Mouse (Mus musculus) heart, adult 11 months (tissue): ENCODE data around the gene Slc25a44.
"Not testable (repeated sequence)": the region's sequence is repeated elsewhere in the genome, so short reads cannot be mapped to it uniquely, and the experiment has no call there.

Experiments
- DNase-seq: peaks from one replicate; pipeline ENCODE4 v3.0.0; 2022

Gene Slc25a44

DNA sequence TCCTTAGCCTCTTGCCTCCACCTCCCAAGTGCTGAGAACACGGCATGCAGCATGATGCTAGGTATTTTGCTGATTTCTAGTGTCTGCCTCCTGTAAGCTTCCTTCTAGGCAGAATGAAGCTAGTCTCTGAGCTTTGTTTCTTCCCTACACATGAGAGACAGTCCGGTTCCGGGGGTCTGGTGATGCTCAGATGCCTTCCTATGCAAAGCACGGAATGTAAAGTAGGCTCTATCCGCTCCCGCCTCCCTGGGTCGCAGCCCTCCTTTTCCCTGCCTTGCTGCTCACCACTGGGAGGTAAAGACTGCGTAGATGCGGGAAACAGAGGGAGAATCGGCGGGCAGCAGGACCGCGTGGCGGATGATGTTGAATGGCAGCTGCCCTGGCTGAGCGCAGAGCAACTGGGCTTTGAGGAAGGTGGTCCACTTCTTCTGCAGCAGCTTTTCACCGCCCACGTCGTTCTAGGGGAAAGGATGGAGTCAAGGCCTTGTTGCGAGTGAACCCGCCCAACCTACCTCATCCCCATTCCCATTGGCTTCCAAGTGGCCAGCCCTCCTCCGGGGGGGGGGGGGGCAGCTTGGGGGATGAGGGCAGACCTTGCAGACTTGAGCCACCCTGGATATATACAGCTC lies 24.6 kb upstream of the Slc25a44 start:
- DNase-seq, result peak; percentile 97

DNA sequence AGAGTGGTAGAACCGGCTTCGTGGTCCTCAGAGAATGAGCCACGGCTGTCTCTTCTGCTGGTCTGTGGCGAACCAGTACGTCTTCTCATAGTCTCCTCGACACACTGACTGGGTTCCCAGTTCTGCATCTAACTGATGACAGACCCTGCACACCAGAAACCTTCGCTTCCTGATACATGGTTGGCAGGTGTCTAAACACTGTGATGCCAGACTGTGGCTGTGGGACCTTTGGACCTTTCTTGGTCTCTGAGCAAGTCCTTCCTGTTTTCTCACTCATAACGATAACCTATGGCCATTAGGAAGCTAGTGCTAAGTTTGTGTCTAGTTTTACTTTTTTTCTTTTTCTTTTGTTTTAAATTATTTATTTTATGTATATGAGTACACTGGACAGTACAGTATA lies 23.5 kb upstream of the Slc25a44 start:
- no peak for DNase-seq

DNA sequence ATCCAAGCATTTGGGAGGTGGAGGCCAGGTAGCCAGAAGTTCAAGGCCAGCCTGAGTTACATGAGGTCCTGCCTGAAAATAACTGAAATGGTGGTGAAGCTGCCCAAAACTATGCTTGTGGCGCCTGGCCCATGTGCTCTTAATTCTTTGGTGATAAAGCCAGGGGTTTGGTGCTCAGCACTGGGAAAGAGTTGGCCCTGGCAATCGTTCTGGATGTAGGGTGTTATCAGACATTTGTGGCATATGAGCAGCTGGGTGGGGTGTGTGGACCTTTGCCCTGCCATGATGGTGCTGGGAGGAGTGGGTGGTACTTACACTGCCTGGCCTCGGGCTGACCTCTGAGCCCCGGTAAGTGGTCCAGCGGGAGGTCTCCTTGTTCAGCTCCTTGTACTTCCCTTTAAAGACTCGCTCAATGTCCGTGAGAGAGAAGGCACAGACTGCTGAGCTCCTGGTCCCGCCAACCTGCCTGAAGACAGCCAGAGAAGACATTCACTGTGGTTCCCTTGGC lies 22.8 kb upstream of the Slc25a44 start:
- no peak for DNase-seq

DNA sequence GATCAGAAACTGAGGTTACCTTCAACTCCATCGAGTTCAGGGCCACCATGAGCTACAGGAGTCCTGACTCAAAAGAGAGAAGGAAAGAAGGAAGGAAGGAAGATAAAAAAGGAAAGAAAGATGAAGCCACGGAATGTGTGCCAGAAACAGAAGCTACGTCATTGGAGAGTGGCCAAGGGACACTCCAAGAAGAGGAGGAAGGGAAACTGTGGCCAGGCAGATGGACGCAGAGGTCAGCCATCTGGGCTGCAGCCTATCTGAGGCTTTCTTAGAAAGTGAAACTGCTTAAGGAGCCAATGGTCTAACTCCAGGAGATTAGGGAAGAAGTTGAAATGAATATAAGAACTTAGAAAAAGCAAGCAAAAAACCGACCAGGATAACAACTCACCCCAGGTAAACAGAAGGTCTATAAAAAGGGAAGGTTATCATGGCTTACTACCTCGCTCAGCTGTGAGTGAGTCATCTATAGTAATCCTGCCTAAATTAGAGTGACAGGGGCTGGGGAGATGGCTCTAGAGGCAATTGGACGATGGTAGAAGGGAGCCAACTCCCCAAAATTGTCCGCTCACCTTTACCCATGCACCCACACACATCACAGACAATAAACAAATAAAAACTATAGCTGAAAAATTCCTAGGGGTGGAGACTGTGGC lies 21.7 kb upstream of the Slc25a44 start:
- peak; percentile 95 for DNase-seq

DNA sequence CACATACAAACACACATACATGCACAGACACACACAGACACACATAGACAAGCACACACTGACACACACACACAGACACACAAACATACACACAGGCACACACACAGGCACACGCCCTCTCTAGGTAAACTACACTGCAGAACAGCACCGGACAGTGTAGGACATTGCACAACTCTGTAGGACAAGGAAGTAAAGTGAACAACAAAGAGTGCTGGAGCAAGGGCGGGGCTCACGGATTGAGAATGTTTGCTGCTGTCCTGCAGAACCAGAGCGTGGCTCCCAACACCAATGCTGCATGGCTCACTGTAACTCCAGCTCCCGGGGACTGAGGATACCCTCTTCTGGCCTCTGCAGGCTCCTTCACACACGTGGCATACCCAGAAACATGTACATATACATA lies 17.9 kb upstream of the Slc25a44 start:
- no peak for DNase-seq

DNA sequence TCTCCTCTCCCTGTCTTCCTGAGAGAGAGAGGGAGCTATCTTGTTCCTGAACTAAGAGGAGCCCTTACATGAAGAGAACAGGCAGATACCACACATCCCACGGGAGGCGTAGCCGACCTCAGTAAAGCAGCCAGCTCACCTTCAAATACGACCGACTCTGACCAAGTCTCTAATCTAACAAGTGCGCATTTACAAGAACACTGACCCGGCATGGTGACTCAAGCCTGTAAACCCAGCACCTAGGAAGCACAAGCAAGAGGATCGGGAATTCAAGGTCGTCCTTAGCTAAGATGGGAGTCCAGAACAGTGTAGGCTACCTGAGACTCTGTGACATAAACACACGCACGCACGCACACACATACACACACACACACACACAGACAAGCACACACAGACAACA lies 17.5 kb upstream of the Slc25a44 start:
- DNase-seq, result no peak

DNA sequence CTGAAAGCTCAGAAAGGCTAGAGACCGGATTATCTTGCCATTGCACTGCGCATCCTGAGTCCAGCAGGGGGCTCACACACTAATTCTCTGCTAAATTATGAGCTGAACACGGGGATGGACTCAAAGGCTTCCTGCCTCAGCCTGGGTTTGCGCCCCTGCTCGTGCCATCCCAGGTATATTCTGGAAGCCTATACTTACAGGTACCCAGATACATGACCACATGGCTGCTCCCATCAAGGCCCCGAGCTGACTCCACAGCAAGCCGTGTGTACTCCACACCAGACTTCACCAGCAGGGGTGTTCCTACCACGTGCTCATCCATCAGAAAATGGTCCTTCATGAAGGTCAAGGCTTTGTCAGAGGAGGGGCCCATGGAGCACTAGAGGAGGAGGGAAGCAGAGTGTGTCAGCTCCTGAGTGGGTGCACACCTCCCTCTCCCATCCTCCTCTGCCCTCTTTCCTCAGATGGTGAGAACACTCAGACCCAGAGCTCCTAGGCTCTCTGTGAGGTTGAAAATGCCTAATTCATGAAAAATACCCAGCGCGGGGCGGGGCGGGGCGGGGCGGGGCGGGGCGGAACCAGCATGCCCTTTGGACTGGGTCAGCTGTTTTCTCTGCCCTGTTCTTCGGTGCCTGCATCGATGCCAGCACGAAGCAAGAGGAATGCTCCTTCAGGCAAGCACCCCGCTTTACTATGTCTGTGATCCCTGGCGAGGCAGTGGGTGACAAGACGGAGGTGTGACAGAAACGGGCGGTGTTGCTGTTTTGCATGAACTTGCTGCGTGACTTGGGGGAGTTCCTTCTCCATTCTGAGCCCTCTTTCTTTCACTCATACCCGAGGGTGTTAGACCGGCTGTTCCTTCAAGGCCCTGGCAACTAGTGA lies 15.8 kb upstream of the Slc25a44 start:
- peak; percentile 93 for DNase-seq

DNA sequence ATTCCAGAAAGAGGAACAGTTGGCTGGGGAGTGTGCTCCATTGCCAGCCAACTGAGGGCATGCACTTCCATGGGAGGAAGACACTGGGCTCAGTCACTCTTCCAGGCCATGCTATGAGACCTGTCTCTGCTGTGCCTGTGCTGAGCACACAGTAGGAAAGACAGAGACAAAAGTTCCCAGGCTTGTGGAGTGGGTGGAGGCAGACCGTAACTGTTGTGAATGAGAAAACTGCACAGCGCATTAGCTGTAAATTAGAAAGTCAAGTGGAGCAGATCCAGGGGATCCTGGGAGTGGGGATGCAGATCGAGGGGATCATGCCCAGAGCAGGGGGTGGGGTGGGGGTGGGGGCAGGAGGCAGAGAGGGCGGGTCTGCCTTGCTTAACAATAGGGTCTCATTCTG lies 14.6 kb upstream of the Slc25a44 start:
- DNase-seq, result no peak

DNA sequence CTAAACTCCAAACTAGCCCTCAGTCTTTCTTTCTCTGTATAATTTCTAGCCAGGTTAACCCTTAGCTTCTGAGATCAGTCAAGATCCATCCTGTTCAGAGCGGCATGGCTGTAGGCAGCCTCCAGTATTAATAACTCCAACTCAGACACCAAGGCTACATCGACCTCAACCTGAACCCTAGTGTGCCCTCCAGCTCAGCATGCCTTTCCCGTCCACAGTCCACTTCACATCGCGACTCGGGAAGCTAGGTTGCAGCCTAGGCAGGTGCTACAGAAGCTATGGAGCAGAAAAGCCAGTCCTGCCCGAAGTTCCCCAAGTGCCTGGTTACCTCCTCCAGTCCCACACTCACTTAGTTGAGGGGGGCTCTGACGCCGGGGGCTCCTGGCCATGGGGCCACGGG lies 12.5 kb upstream of the Slc25a44 start:
- no peak for DNase-seq

DNA sequence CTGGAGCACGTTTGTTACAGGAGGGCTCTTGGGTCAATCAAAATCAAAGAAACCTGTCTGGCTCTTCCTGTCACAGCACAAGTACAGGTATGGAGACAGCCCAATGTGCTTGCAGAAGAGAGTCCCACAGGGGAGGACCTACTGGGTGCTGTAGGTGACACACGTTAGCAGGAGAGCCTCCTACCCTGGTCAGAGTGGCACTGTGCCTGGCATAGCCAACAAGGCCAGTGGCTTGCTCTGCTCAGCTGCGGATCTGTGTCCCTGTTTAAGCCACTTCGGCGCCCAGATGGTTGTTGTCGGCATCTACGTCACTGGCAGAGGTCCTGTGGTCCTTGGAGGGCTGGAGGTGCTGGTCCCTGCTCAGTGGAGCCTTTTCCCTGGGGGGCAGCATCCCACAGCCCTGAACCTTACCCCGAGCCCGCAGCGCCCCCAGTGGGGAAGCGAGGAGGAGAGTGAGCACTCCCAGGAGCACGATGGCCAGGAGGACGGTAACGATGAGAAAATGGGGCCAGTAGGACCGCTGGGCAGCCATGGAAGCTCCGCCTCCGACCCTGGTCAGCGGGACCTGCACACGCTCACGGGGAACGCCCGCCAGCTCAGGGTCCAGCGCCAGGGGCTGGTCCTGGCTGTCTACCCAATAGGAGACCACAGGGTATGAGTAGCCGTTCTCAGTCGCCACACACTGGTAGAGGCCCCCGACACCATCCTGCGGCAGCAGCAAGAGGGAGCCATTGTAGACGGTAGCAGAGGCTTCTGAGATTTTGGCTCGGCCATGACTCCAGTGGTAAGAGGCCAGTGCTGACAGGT lies 11.7 kb upstream of the Slc25a44 start:
- peak; percentile 95 for DNase-seq

DNA sequence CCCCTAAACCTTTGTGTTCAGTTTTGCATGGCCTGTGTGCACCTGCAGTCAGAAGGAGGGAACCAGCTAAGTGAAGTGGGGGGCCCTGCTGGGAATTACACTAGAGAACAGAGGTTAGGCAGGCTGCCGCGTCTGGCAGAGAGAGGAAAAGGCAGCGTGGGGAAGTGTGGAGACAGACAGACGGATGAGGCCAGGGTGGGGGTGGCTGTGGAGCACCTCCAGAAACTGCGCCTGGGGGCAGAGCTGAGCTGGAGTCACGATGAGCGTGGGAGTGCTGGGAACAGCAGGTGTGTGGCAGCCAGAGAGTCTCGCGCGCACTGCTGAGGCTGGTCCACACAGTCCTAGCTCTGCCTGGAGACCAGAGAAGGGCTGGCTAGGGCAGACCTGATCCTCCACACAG lies 10.6 kb upstream of the Slc25a44 start:
- no peak for DNase-seq

DNA sequence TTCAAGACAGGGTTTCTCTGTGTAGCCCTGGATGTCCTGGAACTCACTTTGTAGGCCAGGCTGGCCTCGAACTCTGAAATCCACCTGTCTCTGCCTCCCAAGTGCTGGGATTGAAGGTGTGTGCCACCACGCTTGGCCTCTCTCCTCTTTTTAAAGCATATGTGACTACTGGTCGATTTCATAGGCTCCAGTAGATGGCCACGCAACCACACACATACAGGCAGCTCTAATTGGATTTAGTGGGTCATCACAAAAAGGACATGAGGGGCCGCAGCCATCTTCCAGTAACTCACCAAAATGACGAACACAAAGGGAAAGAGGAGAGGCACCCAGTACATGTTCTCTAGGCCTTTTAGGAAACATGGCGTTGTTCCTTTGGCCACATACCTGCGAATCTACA lies 3.7 kb upstream of the Slc25a44 start:
- not testable (repeated sequence) for DNase-seq

DNA sequence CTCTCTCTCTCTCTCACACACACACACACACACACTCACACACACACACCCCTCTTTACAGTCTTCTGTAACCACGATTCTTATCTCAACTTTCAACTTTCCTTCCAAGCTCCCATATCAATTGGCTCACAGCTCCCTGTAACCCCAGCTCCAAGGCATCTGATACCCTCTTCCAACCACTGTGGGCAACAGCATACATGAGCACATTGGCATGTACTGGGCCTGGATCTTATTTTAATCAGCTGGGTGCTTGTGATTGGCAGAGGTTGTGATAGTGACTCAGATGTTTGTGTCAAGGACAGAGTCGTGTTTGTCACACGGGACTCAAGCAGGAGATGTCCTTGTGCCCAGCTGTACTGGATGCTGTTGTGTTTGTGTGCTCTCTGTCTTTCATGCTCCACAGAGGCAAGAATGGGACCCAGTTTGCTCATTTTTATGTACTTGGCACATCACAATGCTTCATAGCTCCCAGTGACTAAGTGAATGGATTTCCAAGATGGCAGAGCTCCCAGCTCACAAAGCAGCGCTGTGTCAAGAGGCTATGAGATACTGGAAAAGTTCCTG lies 2.5 kb upstream of the Slc25a44 start:
- peak; percentile 88 for DNase-seq

DNA sequence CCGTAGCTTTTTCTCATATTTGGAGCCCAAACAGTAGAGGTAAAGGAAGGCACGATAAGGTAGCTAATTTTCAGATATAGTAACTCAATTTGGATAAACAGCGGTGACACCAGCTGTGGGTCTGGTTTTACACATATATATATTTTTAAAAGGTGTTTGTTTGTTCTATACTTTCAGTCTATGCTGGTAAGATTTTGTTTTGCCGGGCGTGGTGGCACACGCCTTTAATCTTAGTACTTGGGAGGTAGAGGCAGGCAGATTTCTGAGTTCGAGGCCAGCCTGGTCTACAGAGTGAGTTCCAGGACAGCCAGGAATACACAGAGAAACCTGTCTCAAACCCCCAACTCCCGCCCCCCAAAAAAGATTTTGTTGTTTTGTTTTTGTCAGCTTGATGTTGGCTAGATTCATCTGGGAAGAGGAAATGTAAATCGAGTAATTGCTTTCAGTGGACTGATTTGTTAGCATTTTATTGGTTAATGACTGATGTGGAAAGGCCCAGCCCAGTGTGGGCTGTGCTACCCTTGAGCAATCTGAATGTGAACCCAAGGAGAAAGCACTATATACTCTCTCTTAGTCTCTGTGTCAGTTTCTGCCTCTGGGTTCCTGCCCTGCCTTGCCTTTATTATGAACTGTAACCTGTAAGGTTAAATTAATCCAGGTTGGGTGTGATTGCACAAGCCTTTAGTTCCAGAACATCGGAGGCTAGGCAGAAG lies 925 bp upstream of the Slc25a44 start:
- DNase-seq, result no peak

DNA sequence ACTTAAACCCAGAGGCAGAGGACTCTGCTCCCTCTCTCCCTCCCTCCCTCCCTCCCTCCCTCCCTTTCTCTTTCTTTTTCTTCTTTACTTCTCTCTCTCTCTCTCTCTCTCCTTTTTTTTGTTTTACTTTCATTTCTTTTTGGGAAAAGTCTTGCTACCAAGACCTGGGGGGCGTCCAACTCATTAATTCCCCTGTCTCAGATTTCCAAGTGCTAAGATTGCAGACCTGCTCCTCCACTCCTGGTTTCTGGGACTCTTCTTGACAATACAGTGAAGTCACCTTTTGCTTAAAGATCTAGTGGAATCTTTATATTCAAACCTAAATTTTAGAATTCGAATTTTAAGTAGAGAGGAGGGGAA lies 371 bp upstream of the Slc25a44 start:
- no peak for DNase-seq

DNA sequence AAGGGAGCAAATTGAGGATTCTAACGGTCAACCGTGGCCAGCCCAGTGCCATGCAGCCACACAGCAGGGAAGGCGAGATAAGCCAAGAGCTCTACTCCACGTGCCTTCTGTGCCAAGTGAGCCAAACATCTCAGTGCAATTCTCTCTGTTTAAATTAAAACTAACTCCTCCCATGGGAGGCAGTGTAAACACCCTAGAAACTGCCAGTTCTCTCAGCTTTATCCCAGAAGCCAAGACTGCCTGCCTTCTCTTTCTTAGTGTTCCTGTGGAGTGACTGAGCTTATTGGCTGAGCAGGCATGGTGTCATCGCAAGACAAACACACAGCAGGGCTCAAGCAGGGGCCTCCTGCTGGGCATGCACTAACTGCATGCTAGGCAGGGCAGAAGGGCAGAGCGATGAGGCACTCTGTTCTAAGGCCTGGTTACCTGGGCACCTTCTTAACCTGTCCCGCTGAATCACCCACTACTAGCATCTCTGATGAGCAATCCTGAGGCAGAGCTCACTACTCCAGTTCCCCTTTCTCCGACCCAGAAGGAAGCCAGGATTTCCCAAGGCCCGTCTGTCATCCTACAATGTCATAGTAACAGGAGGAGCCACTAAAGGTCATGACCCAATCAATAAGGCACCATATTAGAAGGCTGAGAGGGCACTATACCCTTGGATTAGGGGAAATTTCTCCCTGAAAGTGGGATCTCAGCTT lies 2.8 kb downstream of the Slc25a44 start:
- DNase-seq, result no peak

DNA sequence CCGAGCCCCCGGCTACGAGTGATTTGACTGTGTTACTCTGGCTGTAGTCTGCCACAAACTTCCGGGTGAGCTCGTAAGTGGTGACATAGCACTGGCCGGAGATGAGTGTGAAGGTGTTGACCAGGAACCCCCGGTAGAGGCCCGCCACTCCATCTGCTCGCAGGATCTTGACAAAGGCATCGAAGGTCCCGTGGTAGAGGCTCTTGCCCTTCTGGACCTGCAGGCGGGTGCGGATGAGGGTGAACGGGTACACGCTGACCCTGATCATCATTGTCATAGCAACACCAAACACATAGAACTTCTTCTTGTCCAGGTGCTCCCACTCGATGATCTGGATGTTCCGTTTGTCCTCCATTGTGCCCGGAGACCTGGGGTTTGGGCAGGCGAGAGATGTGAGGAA lies 4.2 kb downstream of the Slc25a44 start:
- no peak for DNase-seq

DNA sequence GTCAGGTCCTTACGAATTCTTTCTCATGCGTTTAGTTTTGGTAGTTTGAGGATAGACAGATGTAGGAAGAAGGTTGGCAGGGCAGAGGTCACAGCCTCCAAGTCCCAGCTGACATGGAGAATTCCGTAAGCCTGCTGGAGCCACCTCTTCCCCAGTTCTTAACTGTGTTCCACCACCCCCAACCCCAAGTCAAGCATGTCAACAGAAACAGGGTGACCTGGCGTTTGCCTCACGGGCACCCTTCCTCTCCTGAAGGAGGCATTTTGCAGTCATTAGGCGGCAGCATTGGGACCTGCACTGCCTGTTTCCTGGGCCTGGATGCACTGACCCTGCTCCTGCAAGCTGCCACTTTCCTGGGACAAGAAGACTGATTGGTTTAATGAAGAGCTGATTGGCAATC lies 6.9 kb downstream of the Slc25a44 start:
- DNase-seq, result no peak

DNA sequence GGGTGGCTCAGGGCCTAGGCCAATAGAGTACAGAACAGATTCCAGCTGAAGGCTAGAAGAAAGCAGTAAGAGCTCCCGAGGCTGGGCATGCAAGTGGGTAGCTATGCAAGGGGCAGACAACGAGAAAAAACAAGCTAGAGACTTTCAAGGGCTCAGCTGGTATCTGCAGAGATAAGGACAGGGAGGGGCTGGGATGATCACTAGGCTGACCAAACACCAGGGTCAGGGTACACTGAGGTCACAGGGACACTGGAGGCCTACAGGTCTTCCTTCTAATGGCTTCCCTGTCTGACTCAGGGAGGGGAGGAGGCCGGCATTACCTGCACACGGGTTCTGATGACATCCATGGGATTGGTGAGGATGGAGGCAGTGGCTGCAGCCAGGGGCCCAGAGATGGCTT lies 9.3 kb downstream of the Slc25a44 start:
- DNase-seq, result no peak

DNA sequence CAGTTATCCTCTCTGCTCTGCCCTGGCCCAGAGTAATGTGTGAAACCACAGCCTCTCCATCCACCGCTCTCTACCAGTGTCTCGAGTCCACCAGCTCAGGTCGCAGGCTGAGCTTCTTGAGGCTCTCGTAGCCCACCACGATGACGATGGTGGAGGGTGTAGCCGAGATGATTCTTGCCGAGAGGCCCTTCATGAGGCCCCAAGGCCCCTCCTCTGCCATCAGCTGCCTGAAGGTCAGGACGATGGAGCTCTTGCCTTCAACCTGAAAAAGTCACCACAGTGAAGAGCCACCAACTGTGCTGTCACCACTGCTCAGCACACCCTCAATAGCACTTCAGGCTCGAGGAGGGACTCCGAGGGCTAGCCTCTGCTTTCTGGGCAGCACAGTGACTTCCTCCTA lies 12.3 kb downstream of the Slc25a44 start:
- DNase-seq, result no peak

DNA sequence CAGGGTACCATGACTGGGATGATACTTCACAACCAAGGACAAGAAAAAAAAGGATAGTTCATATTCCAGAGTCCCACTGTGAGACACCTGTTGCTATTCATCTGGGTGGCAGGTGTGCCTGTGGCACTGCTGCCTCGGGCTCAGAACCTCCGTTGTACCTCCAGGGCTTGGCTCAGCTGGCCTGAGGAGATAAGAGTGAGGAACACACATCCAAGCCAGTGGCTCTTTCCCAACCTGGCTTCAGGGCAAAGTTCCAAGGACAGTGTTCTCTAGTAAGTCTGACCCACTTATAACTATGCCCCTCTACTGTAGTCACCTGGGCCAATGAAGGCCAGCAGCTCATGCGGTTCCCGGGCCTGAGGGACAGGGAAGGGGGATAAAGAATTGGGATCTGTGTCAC lies 13.3 kb downstream of the Slc25a44 start:
- DNase-seq, result peak; percentile 91
